Mouse (Mus musculus): ENCODE measurements around the gene Gimap1. TPM values are rescaled to one million over a fixed set of nuclear protein-coding genes. Genes with fewer than 3 reads are reported as not detected.

Gimap1 gene
- polyA plus RNA-seq (2016; fragmentation: Nextera tagmentation; extraction: Ambion mirVana) = 20.0 and 21.3 TPM in 2 replicates

GRCm38 (mm10) chr6:48738961-48739779 is at the start of gene Gimap1:
Gene Gimap1, plus strand, starts transcription at chr6:48739054.
- Histone ChIP-seq H3K4me2 (peak within 1 kb of the TSS; percentile 56), H3K27ac (ENCODE audit: poor library complexity, severe bottlenecking) (peak within 1 kb of the TSS; percentile 74), H3K4me1 (replicated peaks) (peaks cover 25% of the 10 kb centered on the region), H3K9me3 (replicated peaks) (no peaks in the 10 kb centered on the region), H3K9ac (peak within 1 kb of the TSS; percentile 17; the same call in 1 of the 2 replicates), H3K27me3 (replicated peaks) (peaks cover 36% of the 10 kb centered on the region), H3K4me3 (peak within 1 kb of the TSS; percentile 38), H3K36me3 (no peaks in the 10 kb centered on the region)
- 0 out of 2 replicates have a peak, but pooled peaks have one; percentile 69 for ATAC-seq (ENCODE audit: insufficient number of reproducible peaks, low FRiP score)
- WGBS = 44% methylated on average over 15 of the region's 15 CpGs

DNA sequence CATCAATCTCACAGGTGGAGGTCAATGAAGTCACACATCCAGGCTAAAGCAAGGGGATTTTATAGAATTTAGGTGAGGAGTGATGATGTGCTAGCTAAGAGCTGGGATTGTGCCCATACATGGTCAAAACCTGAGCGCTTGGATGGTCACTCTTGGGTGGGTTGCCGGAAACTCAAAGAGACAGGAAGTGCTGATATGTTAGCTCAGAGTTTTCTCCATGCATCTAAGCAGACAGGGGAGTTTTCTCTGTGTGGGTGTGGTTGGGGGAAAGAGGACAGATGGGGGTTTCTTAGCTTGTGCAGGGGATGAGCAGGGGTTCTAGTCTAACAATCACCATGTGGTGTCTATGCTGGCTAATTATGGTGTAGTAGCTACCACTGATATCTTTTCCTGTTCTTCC is 49.5 kb upstream of the Gimap1 start:
- H3K36me3 ChIP-seq = no peaks in the 10 kb centered on the region
- WGBS = 63% methylated on average over 2 of the region's 2 CpGs
- no peak for ATAC-seq (ENCODE audit: insufficient number of reproducible peaks, low FRiP score)
- no peak overlapping the region for H3K4me2 ChIP-seq
- no peaks in the 10 kb centered on the region for H3K9me3 ChIP-seq (replicated peaks)
- no peak overlapping the region for H3K9ac ChIP-seq
- H3K27ac ChIP-seq (ENCODE audit: poor library complexity, severe bottlenecking) = no peak overlapping the region
- H3K4me1 ChIP-seq (replicated peaks) = 0 out of 2 replicates have a peak, but pooled peaks cover 5% of the 10 kb centered on the region
- H3K27me3 ChIP-seq (replicated peaks) = no peaks in the 10 kb centered on the region
- H3K4me3 ChIP-seq = no peak overlapping the region

- H3K4me3 ChIP-seq = no peak overlapping the region
- H3K36me3 ChIP-seq = no peaks in the 10 kb centered on the region
- no peak overlapping the region for H3K9ac ChIP-seq
- no peak overlapping the region for H3K27ac ChIP-seq (ENCODE audit: poor library complexity, severe bottlenecking)
- WGBS = 74% methylated on average over 6 of the region's 6 CpGs
- no peak overlapping the region for H3K4me2 ChIP-seq
- H3K4me1 ChIP-seq (replicated peaks) = no peaks in the 10 kb centered on the region
- peaks cover 5% of the 10 kb centered on the region; the same call in 1 of the 2 replicates for H3K9me3 ChIP-seq (replicated peaks)
- no peaks in the 10 kb centered on the region for H3K27me3 ChIP-seq (replicated peaks)
- ATAC-seq (ENCODE audit: insufficient number of reproducible peaks, low FRiP score) = no peak
Measured at GRCm38 (mm10) chr6:48692962-48693361, 45.9 kb upstream of the Gimap1 start.

GRCm38 (mm10) chr6:48696830-48697554 is 41.9 kb upstream of the Gimap1 start:
- H3K9me3 ChIP-seq (replicated peaks) = peaks cover 5% of the 10 kb centered on the region; the same call in 1 of the 2 replicates
- H3K27me3 ChIP-seq (replicated peaks) = no peaks in the 10 kb centered on the region
- 80% methylated on average over 4 of the region's 4 CpGs for WGBS
- H3K9ac ChIP-seq = no peak overlapping the region
- H3K4me1 ChIP-seq (replicated peaks) = peaks cover 3% of the 10 kb centered on the region; the same call in 1 of the 2 replicates
- H3K4me2 ChIP-seq = no peak overlapping the region
- H3K4me3 ChIP-seq = no peak overlapping the region
- H3K36me3 ChIP-seq = no peaks in the 10 kb centered on the region
- no peak for ATAC-seq (ENCODE audit: insufficient number of reproducible peaks, low FRiP score)
- no peak overlapping the region for H3K27ac ChIP-seq (ENCODE audit: poor library complexity, severe bottlenecking)

DNA sequence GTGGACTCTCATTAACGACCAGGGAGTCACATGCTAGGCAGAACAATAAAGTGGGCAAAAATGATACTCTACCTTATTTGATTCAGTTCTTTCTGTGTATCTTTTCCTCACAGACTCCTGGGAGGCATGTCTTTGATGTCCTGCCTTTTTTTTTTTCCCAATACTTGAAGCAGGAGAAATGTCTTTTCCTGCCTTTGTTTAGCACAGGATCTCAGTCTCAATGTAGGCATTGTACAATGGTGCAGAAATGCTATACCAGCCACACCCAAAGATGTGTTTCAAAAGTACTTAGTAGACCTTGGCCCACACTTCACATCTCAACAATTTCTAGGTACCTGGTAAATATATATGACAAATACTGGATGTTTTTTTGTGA is 41.3 kb upstream of the Gimap1 start:
- no peak for ATAC-seq (ENCODE audit: insufficient number of reproducible peaks, low FRiP score)
- Histone ChIP-seq H3K9me3 (replicated peaks) (peaks cover 5% of the 10 kb centered on the region; the same call in 1 of the 2 replicates), H3K4me3 (no peak overlapping the region), H3K27me3 (replicated peaks) (no peaks in the 10 kb centered on the region), H3K4me1 (replicated peaks) (peaks cover 3% of the 10 kb centered on the region; the same call in 1 of the 2 replicates), H3K9ac (no peak overlapping the region), H3K4me2 (no peak overlapping the region), H3K27ac (ENCODE audit: poor library complexity, severe bottlenecking) (no peak overlapping the region), H3K36me3 (peaks cover 4% of the 10 kb centered on the region; the same call in 1 of the 2 replicates)
- WGBS = 37% methylated on average over 1 of the region's 1 CpGs

GRCm38 (mm10) chr6:48698066-48698856 is 40.6 kb upstream of the Gimap1 start:
- no peak overlapping the region for H3K9ac ChIP-seq
- peaks cover 3% of the 10 kb centered on the region; the same call in 1 of the 2 replicates for H3K4me1 ChIP-seq (replicated peaks)
- no peak overlapping the region for H3K4me2 ChIP-seq
- 81% methylated on average over 7 of the region's 7 CpGs for WGBS
- ATAC-seq (ENCODE audit: insufficient number of reproducible peaks, low FRiP score) = no peak
- peaks cover 8% of the 10 kb centered on the region; the same call in 1 of the 2 replicates for H3K36me3 ChIP-seq
- peaks cover 5% of the 10 kb centered on the region; the same call in 1 of the 2 replicates for H3K9me3 ChIP-seq (replicated peaks)
- H3K27me3 ChIP-seq (replicated peaks) = no peaks in the 10 kb centered on the region
- no peak overlapping the region; the same call in 1 of the 2 replicates for H3K27ac ChIP-seq (ENCODE audit: poor library complexity, severe bottlenecking)
- no peak overlapping the region for H3K4me3 ChIP-seq

DNA sequence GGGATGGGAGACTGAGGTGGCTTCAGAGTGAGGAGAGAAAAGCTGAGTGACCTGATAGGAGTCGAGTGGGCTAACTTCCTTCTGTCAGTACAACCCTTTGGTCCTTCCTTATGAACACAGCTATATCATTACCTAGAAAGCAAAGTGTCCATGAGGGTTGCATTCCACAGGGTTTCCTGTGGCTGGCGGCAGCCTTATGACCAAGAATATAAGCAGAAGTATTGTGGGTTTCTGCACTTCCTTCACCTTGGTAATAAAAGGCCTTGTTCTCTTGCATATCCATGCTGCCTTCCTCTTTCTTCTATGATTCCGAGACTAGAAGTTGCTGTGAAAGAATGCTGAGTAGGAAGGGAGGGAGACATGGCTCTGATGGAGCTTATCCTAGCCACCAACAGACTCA is 40.0 kb upstream of the Gimap1 start:
- no peaks in the 10 kb centered on the region for H3K27me3 ChIP-seq (replicated peaks)
- no peak overlapping the region for H3K9ac ChIP-seq
- peaks cover 3% of the 10 kb centered on the region; the same call in 1 of the 2 replicates for H3K4me1 ChIP-seq (replicated peaks)
- H3K4me2 ChIP-seq = no peak overlapping the region
- H3K4me3 ChIP-seq = no peak overlapping the region
- peaks cover 5% of the 10 kb centered on the region; the same call in 1 of the 2 replicates for H3K9me3 ChIP-seq (replicated peaks)
- H3K36me3 ChIP-seq = peaks cover 8% of the 10 kb centered on the region; the same call in 1 of the 2 replicates
- no peak for ATAC-seq (ENCODE audit: insufficient number of reproducible peaks, low FRiP score)
- WGBS = 51% methylated on average over 3 of the region's 3 CpGs
- H3K27ac ChIP-seq (ENCODE audit: poor library complexity, severe bottlenecking) = 0 out of 2 replicates have a peak overlapping the region, but pooled peaks have one; percentile 12

DNA sequence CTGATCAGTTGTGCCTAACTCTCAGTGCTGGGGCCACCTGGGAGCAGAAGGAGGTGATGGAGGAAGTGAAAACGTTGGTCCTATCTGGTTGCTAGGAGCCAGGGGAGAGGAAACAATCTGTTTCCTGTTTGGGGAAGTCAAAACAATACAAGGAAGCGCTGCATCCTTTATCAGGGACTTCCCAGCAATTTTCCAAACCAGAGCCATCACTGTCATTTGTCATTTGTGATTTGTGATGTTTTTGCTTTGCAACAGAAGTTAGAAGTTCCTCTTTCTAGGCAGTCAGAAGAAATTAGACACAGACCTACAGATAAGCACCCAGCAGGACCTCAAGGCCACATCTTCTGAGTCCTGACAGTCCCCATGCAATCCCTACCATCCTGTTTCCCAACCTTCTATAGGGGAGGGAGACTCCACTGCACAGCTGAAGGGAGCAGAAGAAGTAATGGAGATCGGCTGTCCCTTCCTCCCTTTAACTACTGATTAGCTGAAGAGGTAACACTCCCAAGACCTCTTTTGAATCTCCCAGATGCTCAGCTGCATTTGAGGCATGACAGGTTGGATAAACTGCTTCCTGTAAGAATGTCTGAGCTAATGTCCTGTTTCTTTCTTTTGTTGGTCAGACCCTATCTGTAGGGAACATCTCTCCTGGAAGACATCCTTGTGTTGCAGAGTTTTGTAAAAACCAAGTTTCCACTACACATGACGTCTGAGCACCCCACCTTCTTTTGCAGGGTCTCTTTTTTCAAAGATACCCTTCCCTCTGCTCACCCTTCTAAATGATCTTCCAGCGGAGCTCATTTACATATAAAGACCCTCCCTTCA is 38.4 kb upstream of the Gimap1 start:
- peak; percentile 77 for ATAC-seq (ENCODE audit: insufficient number of reproducible peaks, low FRiP score)
- H3K9me3 ChIP-seq (replicated peaks) = no peaks in the 10 kb centered on the region
- H3K27ac ChIP-seq (ENCODE audit: poor library complexity, severe bottlenecking) = peak overlapping the region; percentile 80
- peaks cover 8% of the 10 kb centered on the region; the same call in 1 of the 2 replicates for H3K36me3 ChIP-seq
- no peak overlapping the region for H3K9ac ChIP-seq
- 25% methylated on average over 5 of the region's 5 CpGs for WGBS
- H3K4me3 ChIP-seq = no peak overlapping the region
- H3K4me2 ChIP-seq = no peak overlapping the region
- no peaks in the 10 kb centered on the region for H3K27me3 ChIP-seq (replicated peaks)
- peaks cover 3% of the 10 kb centered on the region; the same call in 1 of the 2 replicates for H3K4me1 ChIP-seq (replicated peaks)

- H3K27ac ChIP-seq (ENCODE audit: poor library complexity, severe bottlenecking) = peak overlapping the region; percentile 74
Measured at GRCm38 (mm10) chr6:48702146-48702545, 36.7 kb upstream of the Gimap1 start.

GRCm38 (mm10) chr6:48702601-48703000 is 36.3 kb upstream of the Gimap1 start:
- peak overlapping the region; percentile 74 for H3K27ac ChIP-seq (ENCODE audit: poor library complexity, severe bottlenecking)
- no peak overlapping the region for H3K4me3 ChIP-seq
- WGBS = 57% methylated on average over 5 of the region's 5 CpGs
- H3K4me2 ChIP-seq = no peak overlapping the region
- ATAC-seq (ENCODE audit: insufficient number of reproducible peaks, low FRiP score) = no peak
- H3K27me3 ChIP-seq (replicated peaks) = no peaks in the 10 kb centered on the region
- peaks cover 3% of the 10 kb centered on the region; the same call in 1 of the 2 replicates for H3K4me1 ChIP-seq (replicated peaks)
- H3K9me3 ChIP-seq (replicated peaks) = no peaks in the 10 kb centered on the region
- H3K9ac ChIP-seq = no peak overlapping the region
- peaks cover 8% of the 10 kb centered on the region; the same call in 1 of the 2 replicates for H3K36me3 ChIP-seq

More at GRCm38 (mm10) chr6:48702146-48702545, 36.7 kb upstream of the Gimap1 start:
- Histone ChIP-seq H3K4me3 (no peak overlapping the region), H3K9ac (no peak overlapping the region), H3K27me3 (replicated peaks) (no peaks in the 10 kb centered on the region), H3K9me3 (replicated peaks) (no peaks in the 10 kb centered on the region), H3K4me1 (replicated peaks) (peaks cover 3% of the 10 kb centered on the region; the same call in 1 of the 2 replicates), H3K36me3 (peaks cover 8% of the 10 kb centered on the region; the same call in 1 of the 2 replicates), H3K4me2 (no peak overlapping the region)
- 77% methylated on average over 7 of the region's 7 CpGs for WGBS
- ATAC-seq (ENCODE audit: insufficient number of reproducible peaks, low FRiP score) = no peak

Data from heart, embryonic 12.5 days (tissue).